Mouse (Mus musculus): ENCODE data around the gene Krt13.

Krt13 gene

GRCm38 (mm10) chr11:100121466-100121865 is at the start of gene Krt13:
Gene Krt13 (minus strand): TSS chr11:100121566.
- DNase-seq (ENCODE audit: low spot score in 2 of 2), result no peak

- DNase-seq (ENCODE audit: low spot score in 2 of 2), result peak; percentile 69 to 70
Measured at GRCm38 (mm10) chr11:100168765-100169762, 47.7 kb upstream of the Krt13 start.

GRCm38 (mm10) chr11:100168071-100168470 is 46.7 kb upstream of the Krt13 start:
- DNase-seq (ENCODE audit: low spot score in 2 of 2), result peak; percentile 75 to 88

- DNase-seq (ENCODE audit: low spot score in 2 of 2), result no peak
Measured at GRCm38 (mm10) chr11:100164392-100164791, 43.0 kb upstream of the Krt13 start.

GRCm38 (mm10) chr11:100157908-100158477 is 36.6 kb upstream of the Krt13 start:
- DNase-seq (ENCODE audit: low spot score in 2 of 2), result no peak

- no peak for DNase-seq (ENCODE audit: low spot score in 2 of 2)
Measured at GRCm38 (mm10) chr11:100157331-100157730, 36.0 kb upstream of the Krt13 start.

- no peak for DNase-seq (ENCODE audit: low spot score in 2 of 2)
Measured at GRCm38 (mm10) chr11:100155497-100156255, 34.3 kb upstream of the Krt13 start.

- no peak for DNase-seq (ENCODE audit: low spot score in 2 of 2)
Measured at GRCm38 (mm10) chr11:100148615-100149330, 27.4 kb upstream of the Krt13 start, which contains the start of gene Krt19. Gene Krt19 (minus strand): TSS chr11:100148665.

GRCm38 (mm10) chr11:100147566-100148353 is 26.4 kb upstream of the Krt13 start:
- DNase-seq (ENCODE audit: low spot score in 2 of 2), result no peak

GRCm38 (mm10) chr11:100145858-100146560 is 24.6 kb upstream of the Krt13 start:
- peak; percentile 71 to 74 for DNase-seq (ENCODE audit: low spot score in 2 of 2)

GRCm38 (mm10) chr11:100145104-100145503 is 23.7 kb upstream of the Krt13 start:
- DNase-seq (ENCODE audit: low spot score in 2 of 2), result peak; percentile 67 to 73

- no peak for DNase-seq (ENCODE audit: low spot score in 2 of 2)
Measured at GRCm38 (mm10) chr11:100140966-100141365, 19.6 kb upstream of the Krt13 start.

GRCm38 (mm10) chr11:100139391-100139790 is 18.0 kb upstream of the Krt13 start:
- peak in 1 of 2 experiments; percentile 31 for DNase-seq (ENCODE audit: low spot score in 2 of 2)

- DNase-seq (ENCODE audit: low spot score in 2 of 2), result no peak
Measured at GRCm38 (mm10) chr11:100138809-100139208, 17.4 kb upstream of the Krt13 start.

- DNase-seq (ENCODE audit: low spot score in 2 of 2), result no peak
Measured at GRCm38 (mm10) chr11:100137693-100138092, 16.3 kb upstream of the Krt13 start.

GRCm38 (mm10) chr11:100136559-100136958 is 15.2 kb upstream of the Krt13 start:
- DNase-seq (ENCODE audit: low spot score in 2 of 2), result peak; percentile 40 to 75

GRCm38 (mm10) chr11:100135731-100136130 is 14.4 kb upstream of the Krt13 start, which contains the start of gene Krt15:
Gene Krt15 (minus strand): TSS chr11:100135928.
- DNase-seq (ENCODE audit: low spot score in 2 of 2), result peak in 1 of 2 experiments; percentile 51

GRCm38 (mm10) chr11:100124901-100125300 is 3.5 kb upstream of the Krt13 start:
- DNase-seq (ENCODE audit: low spot score in 2 of 2), result no peak

- no peak for DNase-seq (ENCODE audit: low spot score in 2 of 2)
Measured at GRCm38 (mm10) chr11:100120331-100120730, 1.0 kb downstream of the Krt13 start.

GRCm38 (mm10) chr11:100113742-100114029 is 7.7 kb downstream of the Krt13 start:
- DNase-seq (ENCODE audit: low spot score in 2 of 2), result peak in 1 of 2 experiments; percentile 74
